Mouse (Mus musculus) gastrocnemius, adult 2 months (tissue): ENCODE data around the gene Pax8. TPM values are rescaled to one million over a fixed set of nuclear protein-coding genes. Genes with fewer than 3 reads are reported as not detected.

Experiments
- DNase-seq: peaks from one replicate; pipeline ENCODE4 v3.0.0; 2022
- H3K27ac ChIP-seq: fragments of 200-600 bp; 2 replicates; pipeline ENCODE4 v1.8.1; 2022; ENCODE audit warnings: mild to moderate bottlenecking
- H3K4me3 ChIP-seq: fragments of 200-600 bp; 2 replicates; pipeline ENCODE4 v1.8.1; 2022; ENCODE audit warnings: mild to moderate bottlenecking, moderate library complexity
- CTCF ChIP-seq: fragments of 200-600 bp; IDR thresholded peaks from 2 replicates; pipeline ENCODE4 v1.8.1; 2022; ENCODE audit warnings: antibody characterized with exemption, mild to moderate bottlenecking, moderate library complexity
- intact Hi-C: fragments of 180-260 bp; cut with DNase I; formaldehyde crosslinking; loops from one replicate; pipeline ENCODE4 v1.15.1; 2025
- total RNA-seq, 2 experiments: library from RNA; stranded (reverse); gene quantifications; 2 replicates each; pipeline ENCODE4 v1.2.3; 2021

Gene Pax8
- total RNA-seq, 2 experiments from 2014 or later = not detected

DNA sequence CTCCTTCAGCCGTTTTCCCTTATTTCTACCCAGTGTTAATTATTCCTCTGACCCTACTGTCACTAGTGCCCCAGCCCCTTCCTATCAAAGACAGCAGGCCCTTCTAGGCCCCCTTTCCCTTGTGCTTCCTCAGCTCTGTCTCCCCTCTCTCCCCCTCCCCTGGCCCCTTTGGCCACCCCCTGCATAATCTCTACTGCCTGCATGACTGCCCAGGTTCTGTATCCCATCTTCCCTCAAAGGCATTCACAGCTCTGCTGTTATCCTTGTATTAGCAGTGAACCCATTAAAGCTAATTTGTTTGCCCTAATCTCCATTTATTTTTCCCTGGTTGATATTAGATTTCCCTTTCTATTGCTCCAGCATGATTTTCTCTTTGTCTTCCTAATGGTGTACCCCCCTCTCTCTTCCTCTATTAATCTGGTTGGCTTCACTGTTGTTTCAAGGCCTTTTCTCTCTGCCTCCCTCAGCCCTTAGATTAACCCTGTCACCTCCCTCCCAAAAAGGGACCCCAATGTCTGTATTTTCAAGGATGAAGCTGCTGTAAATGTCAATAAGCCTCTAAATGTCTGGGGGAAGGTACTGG lies 20.9 kb downstream of the Pax8 start:
- DNase-seq = no peak
- H3K4me3 ChIP-seq = no peak overlapping the region
- TF ChIP-seq CTCF = no peak
- H3K27ac ChIP-seq = no peak overlapping the region
- intact Hi-C loops = no loop called here

DNA sequence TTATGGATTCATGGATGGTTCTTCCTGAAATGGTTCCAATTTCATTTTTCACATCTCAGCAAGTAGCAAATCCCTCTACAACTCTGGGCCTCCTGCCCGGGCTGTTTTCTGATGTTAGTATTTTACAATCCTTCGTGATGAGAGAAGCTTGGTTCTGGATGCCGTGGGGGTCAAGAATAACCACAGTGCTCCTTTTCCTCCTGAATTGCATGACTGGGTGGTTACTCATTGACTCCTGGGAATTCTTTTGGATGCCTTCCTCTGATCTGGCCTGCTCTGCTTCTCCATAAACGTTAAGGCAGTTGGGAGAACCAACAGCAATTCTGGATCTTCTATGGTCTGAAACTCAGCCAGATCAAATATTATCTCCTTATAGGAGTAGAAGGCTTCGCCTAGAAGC lies 22.2 kb downstream of the Pax8 start:
- intact Hi-C loops = no loop called here
- no peak overlapping the region for H3K4me3 ChIP-seq
- no peak for TF ChIP-seq CTCF
- peak; percentile 64 for DNase-seq
- no peak overlapping the region for H3K27ac ChIP-seq

DNA sequence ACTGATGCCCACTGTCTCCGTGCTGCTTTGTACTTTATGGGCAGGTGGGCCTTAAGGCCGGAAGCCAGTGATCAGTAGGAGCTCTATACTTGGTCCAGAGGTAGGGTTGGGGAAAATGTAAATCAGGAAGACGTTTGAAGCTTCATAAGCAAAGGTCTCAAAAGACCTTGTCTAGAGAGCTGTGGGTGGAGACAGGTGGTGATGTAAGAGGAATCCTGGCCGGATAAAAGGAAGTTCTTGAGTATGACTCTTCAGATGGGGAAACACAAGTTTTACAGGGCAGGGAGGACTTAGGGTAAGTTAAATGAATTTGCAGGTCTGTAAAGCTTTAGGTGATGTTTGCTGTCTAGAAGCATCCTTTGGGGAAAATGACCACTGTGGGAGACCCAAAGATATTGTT lies 26.3 kb downstream of the Pax8 start:
- H3K27ac ChIP-seq = no peak overlapping the region
- no peak overlapping the region for H3K4me3 ChIP-seq
- no peak for TF ChIP-seq CTCF
- intact Hi-C loops = no loop called here
- no peak for DNase-seq

DNA sequence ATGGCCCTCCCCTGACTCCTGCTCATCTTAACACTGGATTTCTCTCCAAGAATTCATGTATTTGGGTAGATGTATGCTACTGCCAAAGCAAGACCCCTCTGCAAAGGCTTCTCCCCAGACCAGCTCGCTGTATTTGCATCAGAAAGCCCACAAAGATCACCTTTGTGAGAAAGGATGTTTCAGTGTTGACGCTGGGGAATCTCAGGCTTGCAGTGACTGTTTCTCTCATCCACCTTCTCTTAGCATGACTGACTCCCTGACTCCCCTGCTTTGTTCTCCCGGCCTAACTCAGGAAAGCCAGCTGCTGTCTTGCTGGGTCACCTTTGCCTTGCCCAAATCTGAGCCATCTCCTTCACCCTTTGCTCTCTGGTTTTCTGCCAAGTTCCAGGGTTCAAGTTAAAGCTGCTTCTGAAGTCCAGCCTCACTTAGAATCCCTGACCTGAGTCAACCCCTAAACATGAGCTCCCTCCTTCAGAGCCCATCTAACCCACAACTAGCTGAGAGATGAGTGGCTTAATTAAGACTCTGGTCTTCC lies 32.1 kb downstream of the Pax8 start:
- DNase-seq = no peak
- no peak for TF ChIP-seq CTCF
- intact Hi-C loops = no loop called here
- H3K4me3 ChIP-seq = no peak overlapping the region
- H3K27ac ChIP-seq = no peak overlapping the region

DNA sequence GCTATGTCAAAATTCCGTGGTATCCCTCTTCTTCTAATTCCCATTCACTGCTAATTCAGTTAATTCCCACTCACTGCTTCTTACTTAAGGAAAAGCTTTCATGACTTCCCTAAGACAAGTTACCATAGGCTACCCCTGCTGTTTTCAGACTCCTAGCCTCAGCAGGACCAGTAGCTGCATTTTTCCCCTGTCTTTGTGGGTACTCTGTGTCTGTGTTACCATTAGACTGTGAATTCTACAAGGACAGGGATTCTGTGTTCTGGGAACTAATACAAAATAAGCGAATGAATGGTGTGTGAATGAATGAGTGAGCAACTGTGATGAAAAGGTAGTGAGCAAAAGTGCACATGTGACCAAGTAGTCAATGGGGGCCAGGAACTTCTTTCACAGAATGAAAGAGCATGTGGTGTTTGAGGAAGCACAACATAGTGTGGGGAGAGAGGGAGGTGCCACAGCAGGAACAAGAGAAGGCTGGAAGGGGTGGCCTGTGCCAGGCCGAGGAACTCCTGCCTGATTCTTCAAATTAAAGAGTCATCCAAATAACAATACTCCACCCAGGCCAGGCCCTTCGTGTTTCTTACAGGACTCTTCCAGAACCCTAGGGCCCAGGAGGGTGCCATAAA lies 33.0 kb downstream of the Pax8 start:
- intact Hi-C loops = no loop called here
- no peak for DNase-seq
- Histone ChIP-seq H3K4me3 (no peak overlapping the region), H3K27ac (no peak overlapping the region)
- no peak for TF ChIP-seq CTCF

DNA sequence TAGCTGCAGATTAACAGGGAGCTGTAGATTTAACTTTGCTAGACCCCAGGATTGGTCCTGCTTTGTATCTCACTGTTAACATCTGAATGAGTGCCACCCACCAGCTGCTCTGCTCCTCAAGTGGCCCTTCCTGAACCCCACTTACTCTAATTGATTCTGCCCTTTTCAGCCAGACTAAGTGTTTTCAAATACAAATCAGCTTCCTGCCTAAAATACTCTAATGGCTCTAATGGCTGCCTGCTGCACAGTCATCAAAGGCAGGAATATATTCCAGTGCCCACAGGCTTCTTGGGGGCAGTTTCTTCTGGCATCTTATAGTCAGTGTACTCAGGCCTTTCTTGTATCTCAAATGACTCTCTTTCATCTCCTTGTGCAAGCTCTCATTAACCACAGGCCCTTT lies 33.5 kb downstream of the Pax8 start:
- TF ChIP-seq CTCF = no peak
- no peak for DNase-seq
- intact Hi-C loops = no loop called here
- H3K4me3 ChIP-seq = no peak overlapping the region
- H3K27ac ChIP-seq = no peak overlapping the region

DNA sequence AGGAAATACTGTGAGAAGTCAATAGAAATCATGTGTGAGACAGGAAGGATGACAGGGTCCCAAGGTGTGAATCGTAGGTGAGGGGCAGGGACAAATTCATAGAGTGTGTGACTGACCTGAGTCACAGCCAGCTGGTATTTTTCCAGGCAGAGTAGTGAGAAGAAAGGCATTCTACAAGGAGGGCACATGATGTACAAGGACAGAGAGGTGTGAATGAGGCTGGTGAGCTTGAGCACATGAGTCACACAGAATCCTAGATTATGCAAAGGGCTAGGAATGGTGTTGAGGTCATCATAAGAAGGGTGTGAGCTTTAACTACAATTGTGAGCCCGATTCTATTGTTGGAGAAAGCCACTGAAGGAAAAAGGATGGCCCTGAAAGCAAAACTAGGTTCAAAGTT lies 35.3 kb downstream of the Pax8 start:
- no peak for DNase-seq
- Histone ChIP-seq H3K27ac (no peak overlapping the region), H3K4me3 (no peak overlapping the region)
- TF ChIP-seq CTCF = no peak
- intact Hi-C loops = no loop called here

DNA sequence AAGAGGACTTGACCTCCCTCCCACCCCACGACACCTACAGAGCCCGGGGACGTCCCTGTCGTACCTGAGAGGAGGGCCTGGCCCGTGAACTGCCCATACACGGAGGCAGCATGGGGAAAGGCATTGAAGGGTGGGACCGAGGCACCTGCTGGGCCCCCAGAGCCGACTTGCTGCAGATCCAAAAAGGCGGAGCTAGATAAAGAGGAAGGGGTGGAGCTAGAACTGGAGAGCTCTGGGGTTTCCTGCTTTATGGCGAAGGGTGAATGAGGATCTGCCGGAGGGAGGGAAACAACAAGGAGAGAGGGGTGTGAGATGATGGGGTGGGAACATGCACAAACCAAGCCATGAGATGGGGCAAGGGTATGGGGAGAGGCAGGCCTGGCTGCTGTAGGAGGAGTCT lies 39.7 kb downstream of the Pax8 start:
- H3K4me3 ChIP-seq = no peak overlapping the region
- intact Hi-C loops = no loop called here
- no peak overlapping the region for H3K27ac ChIP-seq
- no peak for TF ChIP-seq CTCF
- DNase-seq = no peak

DNA sequence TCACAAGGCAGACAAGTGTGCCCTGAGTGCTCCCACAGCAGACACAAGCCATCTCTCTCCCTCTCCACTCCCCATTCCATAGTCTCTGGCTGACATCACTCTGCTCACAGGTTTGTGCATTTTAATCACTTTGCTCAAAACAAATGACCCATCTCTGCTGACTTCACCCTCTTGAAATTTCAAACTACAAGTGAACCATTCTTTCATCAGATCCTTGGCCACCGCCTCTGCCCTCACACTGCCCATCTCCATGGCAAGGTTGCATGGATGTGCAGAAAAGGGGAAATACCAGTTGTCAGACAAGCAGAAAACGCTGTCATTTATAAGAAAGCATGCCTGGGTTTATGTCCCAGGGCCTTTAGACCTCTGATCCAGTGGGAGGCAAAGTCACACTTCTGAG lies 40.7 kb downstream of the Pax8 start:
- no peak for TF ChIP-seq CTCF
- DNase-seq = no peak
- intact Hi-C loops = no loop called here
- Histone ChIP-seq H3K4me3 (no peak overlapping the region), H3K27ac (no peak overlapping the region)

DNA sequence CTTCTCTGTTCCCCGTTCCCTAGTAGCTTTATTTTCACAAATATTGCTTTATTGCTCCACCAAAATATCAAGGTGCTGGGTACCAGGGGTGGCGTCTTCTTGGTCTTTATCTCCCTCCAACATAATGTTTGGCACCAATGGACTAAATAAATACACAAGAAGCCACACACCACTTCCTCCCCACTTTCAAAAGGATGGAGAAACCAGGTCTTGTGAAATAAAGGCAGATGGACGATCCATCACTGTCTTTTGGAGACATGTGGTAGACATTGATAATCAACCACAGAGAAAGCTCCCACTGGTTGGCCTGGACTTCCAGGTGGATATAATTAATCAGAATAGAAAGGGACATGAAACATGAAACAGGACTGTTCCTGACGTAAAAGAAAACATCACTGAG lies 45.6 kb downstream of the Pax8 start:
- intact Hi-C loops = no loop called here
- no peak for DNase-seq
- no peak overlapping the region for H3K27ac ChIP-seq
- no peak overlapping the region for H3K4me3 ChIP-seq
- TF ChIP-seq CTCF = no peak

DNA sequence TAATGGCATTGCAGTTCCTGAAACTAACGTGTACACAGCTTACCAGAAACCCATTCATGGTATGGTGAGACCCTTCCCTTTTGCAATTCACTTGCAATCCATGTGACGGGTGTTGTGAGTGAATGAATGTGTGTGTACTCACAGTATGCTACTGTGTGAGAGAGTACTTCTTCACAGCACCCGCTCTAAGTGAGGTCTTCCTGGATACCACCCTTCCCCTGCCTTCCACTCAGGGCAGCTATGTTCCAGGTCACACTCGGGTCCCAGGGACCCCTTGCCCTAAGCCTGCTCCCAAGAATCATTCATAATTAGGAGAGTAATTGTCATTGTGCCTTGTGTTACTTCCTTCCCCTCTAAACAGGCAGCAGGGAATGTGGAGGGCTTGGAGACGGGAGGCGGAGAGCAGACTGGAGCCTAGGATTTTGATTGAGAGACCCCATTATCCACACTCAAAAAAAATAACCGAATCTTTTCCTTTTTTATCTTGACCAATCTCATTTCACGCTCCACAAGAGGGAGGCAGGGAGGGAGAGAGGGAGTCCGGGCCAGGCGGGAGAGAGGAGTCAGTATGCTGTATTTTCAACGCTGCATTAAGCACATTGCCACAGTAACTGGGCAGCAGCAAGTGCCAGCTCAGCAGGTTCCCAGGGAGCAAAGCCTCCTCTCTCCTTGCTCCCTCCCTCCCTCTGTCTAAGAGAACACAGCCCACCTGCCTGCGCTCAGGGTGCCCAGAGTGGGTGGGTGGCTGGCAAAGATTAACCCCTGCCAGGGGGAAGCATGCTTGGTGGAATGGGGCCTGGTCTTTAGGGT lies 47.3 kb downstream of the Pax8 start:
- no peak overlapping the region for H3K27ac ChIP-seq
- intact Hi-C loops = no loop called here
- DNase-seq = no peak
- no peak for TF ChIP-seq CTCF
- H3K4me3 ChIP-seq = no peak overlapping the region

DNA sequence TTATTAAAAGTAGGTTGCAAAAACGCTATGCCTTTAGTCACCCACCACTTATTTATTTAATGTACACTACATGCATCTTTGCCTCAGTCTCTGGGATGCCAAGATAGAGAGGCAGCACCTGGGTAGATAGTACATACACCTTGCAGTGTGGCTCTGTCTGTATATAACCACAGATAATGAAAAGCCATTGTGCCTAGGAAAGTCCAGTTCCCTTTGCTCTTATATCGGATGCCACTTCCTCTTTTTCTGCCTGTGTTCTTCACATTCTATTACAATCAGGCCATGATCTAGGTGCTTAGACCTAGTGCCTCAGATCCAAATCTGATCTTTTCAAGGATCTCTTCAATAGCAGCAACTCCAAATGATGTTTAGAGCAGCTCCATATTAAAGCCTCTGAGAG lies 49.8 kb downstream of the Pax8 start:
- intact Hi-C loops = no loop called here
- H3K27ac ChIP-seq = no peak overlapping the region
- no peak overlapping the region for H3K4me3 ChIP-seq
- TF ChIP-seq CTCF = no peak
- no peak for DNase-seq

DNA sequence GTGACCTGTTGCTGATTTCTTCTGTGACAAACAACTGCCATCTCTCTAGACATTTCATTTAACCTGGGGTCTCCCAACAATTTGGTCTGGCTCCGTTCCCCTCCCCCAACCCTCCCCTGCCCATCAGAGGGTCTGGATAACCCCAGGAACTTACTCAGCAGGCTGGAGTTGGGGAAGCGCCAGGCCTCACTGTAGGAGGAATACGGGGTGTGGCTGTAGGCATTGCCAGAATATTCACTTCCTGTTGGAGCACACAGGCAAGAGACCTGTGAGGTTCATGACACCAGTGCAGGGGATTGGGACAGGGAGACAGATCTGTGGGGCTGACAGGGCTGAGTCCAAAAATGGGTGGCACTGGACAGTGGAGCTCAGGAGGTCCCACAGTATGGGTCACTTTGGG lies 52.6 kb downstream of the Pax8 start:
- no peak overlapping the region for H3K4me3 ChIP-seq
- intact Hi-C loops = no loop called here
- TF ChIP-seq CTCF = no peak
- DNase-seq = no peak
- no peak overlapping the region for H3K27ac ChIP-seq
